Mouse (Mus musculus): ENCODE data around the gene Azin2.

DNA sequence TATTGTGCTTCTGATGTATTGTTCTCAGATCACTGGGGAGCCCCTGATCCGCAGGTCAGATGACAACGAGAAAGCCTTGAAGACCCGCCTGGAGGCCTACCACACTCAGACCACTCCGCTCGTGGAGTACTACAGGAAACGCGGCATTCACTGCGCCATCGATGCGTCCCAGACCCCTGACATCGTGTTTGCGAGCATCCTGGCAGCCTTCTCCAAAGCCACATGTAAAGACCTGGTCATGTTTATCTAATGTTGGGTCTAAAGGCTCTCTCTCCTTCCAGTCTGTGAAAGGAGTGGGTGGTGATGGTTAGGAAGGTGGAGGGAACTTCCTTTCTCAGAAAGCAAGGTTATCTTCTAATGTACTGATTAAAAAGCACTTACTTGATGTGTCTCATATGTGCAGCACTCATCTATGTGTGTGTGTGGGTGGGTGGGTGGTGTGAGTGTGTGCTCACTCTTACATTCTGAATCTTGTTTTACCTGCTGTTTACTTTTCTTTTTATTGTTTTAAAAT lies 45.8 kb upstream of the Azin2 start:
- TF ChIP-seq POLR2A (IDR thresholded peaks at IDR 0.05; ENCODE audit: insufficient read length, low read depth) (no peak), MAX (IDR thresholded peaks at IDR 0.05; ENCODE audit: low read depth) (no peak), USF1 (IDR thresholded peaks at IDR 0.05; ENCODE audit: low read depth) (no peak), E2F4 (IDR thresholded peaks at IDR 0.05; ENCODE audit: insufficient read depth) (no peak), MYOG (IDR thresholded peaks at IDR 0.05; ENCODE audit: control insufficient read depth in 1 of 3, insufficient read depth in 1 of 3, insufficient read length in 2 of 3, low read depth in 2 of 3) (no peak), TCF3 (IDR thresholded peaks at IDR 0.05; ENCODE audit: insufficient read length, low read depth) (no peak), TCF12 (IDR thresholded peaks at IDR 0.05; ENCODE audit: insufficient read depth, poor library complexity, severe bottlenecking) (no peak), CEBPB (IDR thresholded peaks at IDR 0.05; ENCODE audit: insufficient read depth, poor library complexity, severe bottlenecking) (no peak), MYOD1 (IDR thresholded peaks at IDR 0.05; ENCODE audit: control insufficient read depth in 1 of 3, insufficient read length in 2 of 3, low read depth in 2 of 3) (no peak), SRF (IDR thresholded peaks at IDR 0.05; ENCODE audit: control insufficient read depth, insufficient read length, low read depth) (no peak), POLR2AphosphoS2 (IDR thresholded peaks at IDR 0.05; ENCODE audit: insufficient read length, low read depth) (no peak), REST (IDR thresholded peaks at IDR 0.05; ENCODE audit: insufficient read depth, insufficient read length) (no peak)
